Mouse (Mus musculus) spleen, postnatal 4 days (tissue): ENCODE results near the gene Dhx40.

Experiments used
- DNase-seq, 2 experiments: peaks; one replicate each; pipeline ENCODE4 v3.0.0; 2022; ENCODE audit warnings: low spot score in 2 of 2

Dhx40 gene

GRCm38 (mm10) chr11:86807505-86807989 is at the start of gene Dhx40:
Gene Dhx40 (minus strand): TSS chr11:86807746.
- DNase-seq, result peak; percentile 88 to 94

GRCm38 (mm10) chr11:86855639-86856425 is 48.3 kb upstream of the Dhx40 start:
- no peak for DNase-seq

- no peak for DNase-seq
These were observed 45.5 kb upstream of the Dhx40 start for GRCm38 (mm10) chr11:86853081-86853480.

GRCm38 (mm10) chr11:86852534-86853054 is 45.0 kb upstream of the Dhx40 start:
- no peak for DNase-seq

GRCm38 (mm10) chr11:86851714-86852533 is 44.4 kb upstream of the Dhx40 start:
- no peak for DNase-seq

GRCm38 (mm10) chr11:86851234-86851671 is 43.7 kb upstream of the Dhx40 start:
- DNase-seq, result no peak

GRCm38 (mm10) chr11:86843831-86844230 is 36.3 kb upstream of the Dhx40 start:
- DNase-seq, result no peak

- DNase-seq, result no peak
These were observed 33.7 kb upstream of the Dhx40 start for GRCm38 (mm10) chr11:86841261-86841660.

- DNase-seq, result peak in 1 of 2 experiments; percentile 18
These were observed 33.1 kb upstream of the Dhx40 start for GRCm38 (mm10) chr11:86840511-86841154.

- DNase-seq, result no peak
These were observed 32.3 kb upstream of the Dhx40 start for GRCm38 (mm10) chr11:86839716-86840447.

GRCm38 (mm10) chr11:86838792-86839191 is 31.2 kb upstream of the Dhx40 start:
- no peak for DNase-seq

GRCm38 (mm10) chr11:86836366-86836765 is 28.8 kb upstream of the Dhx40 start:
- peak; percentile 80 to 92 for DNase-seq

GRCm38 (mm10) chr11:86834628-86835338 is 27.2 kb upstream of the Dhx40 start:
- DNase-seq, result no peak

GRCm38 (mm10) chr11:86834050-86834449 is 26.5 kb upstream of the Dhx40 start:
- peak; percentile 34 to 66 for DNase-seq

- no peak for DNase-seq
These were observed 25.6 kb upstream of the Dhx40 start for GRCm38 (mm10) chr11:86833153-86833552.

- no peak for DNase-seq
These were observed 20.9 kb upstream of the Dhx40 start for GRCm38 (mm10) chr11:86828396-86828795.

GRCm38 (mm10) chr11:86827476-86828245 is 20.1 kb upstream of the Dhx40 start:
- no peak for DNase-seq

GRCm38 (mm10) chr11:86824433-86824832 is 16.9 kb upstream of the Dhx40 start:
- no peak for DNase-seq

GRCm38 (mm10) chr11:86822531-86822930 is 15.0 kb upstream of the Dhx40 start:
- no peak for DNase-seq

- no peak for DNase-seq
These were observed 12.0 kb upstream of the Dhx40 start for GRCm38 (mm10) chr11:86819536-86819935.
